Mouse (Mus musculus) brown adipose tissue, adult 24 weeks (tissue): ENCODE measurements around the gene Zfp52. TPM values are rescaled to one million over a fixed set of nuclear protein-coding genes. Genes with fewer than 3 reads are reported as not detected.

Source experiments
- H3K27ac ChIP-seq: fragments of 200-500 bp; replicated peaks from 2 replicates; pipeline ENCODE4 v1.5.1; 2012; ENCODE audit warnings: low read depth, mild to moderate bottlenecking, low read length
- H3K4me1 ChIP-seq: fragments of 200-500 bp; 2 replicates; pipeline ENCODE4 v1.6.1; 2012; ENCODE audit warnings: low read length, mixed read lengths; ENCODE audit not compliant: control insufficient read depth, insufficient read depth, insufficient read length
- H3K4me3 ChIP-seq: fragments of 200-500 bp; 2 replicates; pipeline ENCODE4 v1.5.1; 2012; ENCODE audit warnings: low read depth, mild to moderate bottlenecking, low read length, moderate library complexity; ENCODE audit not compliant: insufficient read depth
- polyA plus RNA-seq: library from polyadenylated mRNA; stranded (reverse); fragments of >200 nt; gene quantifications from 2 replicates; pipeline ENCODE4 v1.2.4, GENCODE M21; 2012; ENCODE audit not compliant: missing spikeins, insufficient read depth, insufficient read length

Zfp52 gene
- polyA plus RNA-seq, 1 experiment = 5.0 TPM

GRCm38 (mm10) chr17:21532101-21532951 lies 3.0 kb upstream of the Zfp52 start:
- no peaks in the 10 kb centered on the region; the same call in 1 of the 2 replicates for H3K4me1 ChIP-seq
- H3K4me3 ChIP-seq = peak overlapping the region; percentile 90
- peak overlapping the region; percentile 79 for H3K27ac ChIP-seq

- no peaks in the 10 kb centered on the region; the same call in 1 of the 2 replicates for H3K4me1 ChIP-seq
- H3K4me3 ChIP-seq = no peak overlapping the region
- H3K27ac ChIP-seq = no peak overlapping the region
Observed at GRCm38 (mm10) chr17:21533961-21534360, 1.4 kb upstream of the Zfp52 start.

DNA sequence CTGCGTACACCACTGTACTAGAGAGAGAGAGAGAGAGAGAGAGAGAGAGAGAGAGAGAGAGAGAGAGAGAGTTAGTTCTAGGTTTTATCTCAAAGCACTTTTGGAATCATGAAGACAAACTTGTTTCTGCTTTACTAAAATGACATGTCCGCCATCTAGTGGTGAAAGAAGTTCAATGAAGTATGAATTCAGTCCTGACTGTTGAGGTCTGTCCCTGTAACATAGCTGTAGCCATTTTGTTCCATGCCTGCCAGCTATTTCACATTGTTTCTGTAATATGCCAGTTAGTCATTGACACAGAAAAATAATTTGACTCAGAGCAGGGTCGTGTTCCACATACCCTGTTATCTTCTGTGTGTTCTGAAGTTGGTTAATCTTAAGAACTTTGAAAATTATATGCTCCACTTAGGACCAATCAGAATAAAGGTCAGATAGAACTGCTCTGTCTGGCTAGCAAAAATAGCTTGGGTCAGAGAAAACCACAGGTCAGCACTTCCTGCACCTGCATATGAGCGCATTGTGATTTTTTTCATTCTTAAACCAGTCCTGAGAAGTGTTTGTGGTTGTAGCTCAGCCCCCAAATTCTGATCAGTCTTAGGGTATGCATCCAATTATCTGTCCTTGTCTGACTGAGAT lies 761 bp upstream of the Zfp52 start:
- H3K4me1 ChIP-seq = no peaks in the 10 kb centered on the region; the same call in 1 of the 2 replicates
- H3K4me3 ChIP-seq = peak overlapping the region; percentile 74; the same call in 1 of the 2 replicates
- peak overlapping the region; percentile 39; the same call in 1 of the 2 replicates for H3K27ac ChIP-seq

DNA sequence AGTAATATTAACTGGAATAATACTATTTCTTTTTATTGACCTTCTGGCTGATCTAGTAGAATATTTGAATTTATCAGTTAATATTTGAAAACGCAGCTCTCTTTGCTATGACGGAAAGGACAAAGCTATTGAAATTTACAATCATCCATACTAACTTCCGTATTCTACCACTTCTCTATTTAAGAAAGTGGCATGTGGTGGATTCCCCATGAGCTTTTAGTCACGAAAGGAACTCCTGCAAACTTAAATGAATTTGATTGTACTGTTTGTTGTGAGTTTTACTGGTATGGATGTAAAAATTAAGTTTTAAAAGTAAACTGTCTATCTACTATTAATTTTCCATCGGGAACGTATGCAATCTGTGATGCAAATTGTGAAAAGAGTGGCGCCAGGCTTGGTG lies 757 bp downstream of the Zfp52 start:
- Histone ChIP-seq H3K4me1 (no peaks in the 10 kb centered on the region; the same call in 1 of the 2 replicates), H3K4me3 (peak overlapping the region; percentile 74), H3K27ac (no peak overlapping the region)

GRCm38 (mm10) chr17:21536676-21537075 lies 1.3 kb downstream of the Zfp52 start:
- Histone ChIP-seq H3K4me1 (no peaks in the 10 kb centered on the region; the same call in 1 of the 2 replicates), H3K27ac (no peak overlapping the region), H3K4me3 (no peak overlapping the region)

- Histone ChIP-seq H3K27ac (no peak overlapping the region), H3K4me1 (no peaks in the 10 kb centered on the region), H3K4me3 (no peak overlapping the region)
Observed at GRCm38 (mm10) chr17:21557831-21558230, 22.5 kb downstream of the Zfp52 start.

- Histone ChIP-seq H3K4me1 (no peaks in the 10 kb centered on the region; the same call in 1 of the 2 replicates), H3K27ac (peak overlapping the region; percentile 76), H3K4me3 (peak overlapping the region; percentile 70)
Observed at GRCm38 (mm10) chr17:21566220-21566619, 30.9 kb downstream of the Zfp52 start.

DNA sequence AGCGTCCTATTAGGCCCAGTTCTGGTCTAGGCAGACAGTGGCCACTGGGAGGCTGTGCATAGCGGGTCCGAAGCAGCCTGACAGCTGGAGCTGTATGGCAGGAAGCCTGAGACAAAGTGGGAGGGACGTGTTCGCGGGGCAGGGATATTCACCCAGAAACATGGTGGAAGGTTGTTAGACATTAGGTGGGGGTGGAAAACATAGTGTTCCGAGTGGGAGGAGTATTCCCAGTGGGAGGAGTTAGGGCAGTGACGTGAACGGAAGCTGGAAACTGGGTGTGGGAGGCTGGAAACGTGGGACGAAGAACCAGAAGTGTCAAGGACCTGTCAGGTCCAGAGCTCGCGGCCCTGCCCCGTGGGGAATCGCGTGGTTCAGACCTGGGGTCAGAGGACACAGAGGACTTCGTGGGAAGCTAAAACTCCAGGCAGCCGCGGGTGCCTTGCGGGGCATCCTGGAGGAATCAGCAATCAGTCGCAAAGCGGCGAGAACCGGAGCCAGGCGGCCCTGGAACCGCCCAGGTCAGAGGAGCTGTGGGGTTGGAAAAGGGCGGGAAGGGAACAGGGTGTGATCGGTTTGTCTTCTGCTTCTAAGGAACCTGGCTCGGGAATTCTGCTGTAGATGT lies 31.5 kb downstream of the Zfp52 start, which contains the start of gene Zfp948:
TSS of gene Zfp948 (plus strand) at position 281 of the 622 bp plus-strand sequence.
- Histone ChIP-seq H3K4me3 (peak within 1 kb of the TSS; percentile 70), H3K27ac (peak within 1 kb of the TSS; percentile 76), H3K4me1 (no peaks in the 10 kb centered on the region; the same call in 1 of the 2 replicates)

GRCm38 (mm10) chr17:21567696-21568095 lies 32.4 kb downstream of the Zfp52 start:
- no peak overlapping the region for H3K27ac ChIP-seq
- no peaks in the 10 kb centered on the region; the same call in 1 of the 2 replicates for H3K4me1 ChIP-seq
- peak overlapping the region; percentile 21 for H3K4me3 ChIP-seq

GRCm38 (mm10) chr17:21579080-21579479 lies 43.7 kb downstream of the Zfp52 start:
- H3K4me1 ChIP-seq = no peaks in the 10 kb centered on the region
- H3K4me3 ChIP-seq = no peak overlapping the region
- H3K27ac ChIP-seq = no peak overlapping the region

GRCm38 (mm10) chr17:21579493-21580175 lies 44.3 kb downstream of the Zfp52 start:
- H3K27ac ChIP-seq = no peak overlapping the region
- H3K4me3 ChIP-seq = no peak overlapping the region
- H3K4me1 ChIP-seq = no peaks in the 10 kb centered on the region

- Histone ChIP-seq H3K4me1 (no peaks in the 10 kb centered on the region), H3K27ac (no peak overlapping the region), H3K4me3 (no peak overlapping the region)
Observed at GRCm38 (mm10) chr17:21585521-21585920, 50.2 kb downstream of the Zfp52 start.
